Mouse (Mus musculus) liver, embryonic 14.5 days (tissue): ENCODE data around the gene Dapl1. TPM values are rescaled to one million over a fixed set of nuclear protein-coding genes. Genes with fewer than 3 reads are reported as not detected.

Source experiments
- ATAC-seq: fragments of 200-750 bp; cut with Nextera tagmentation; 2 replicates; pipeline ENCODE4 v1.8.0; 2017; ENCODE audit warnings: moderate number of reproducible peaks, mild to moderate bottlenecking, moderate library complexity; ENCODE audit not compliant: insufficient read depth
- DNase-seq, 3 experiments: peaks; one replicate each; pipeline ENCODE4 v3.0.0-alpha.2; 2012 to 2013; ENCODE audit warnings: low read depth in 3 of 3, low spot score in 3 of 3
- H3K27ac ChIP-seq: fragments of 300-500 bp; sonication (generic); 2 replicates; pipeline ENCODE4 v1.5.1; 2014; ENCODE audit warnings: moderate library complexity, mild to moderate bottlenecking, control low read depth, inconsistent platforms
- H3K27me3 ChIP-seq: fragments of 300-500 bp; sonication (generic); 2 replicates; pipeline ENCODE4 v1.6.1; 2014; ENCODE audit warnings: mild to moderate bottlenecking, low read length, moderate library complexity; ENCODE audit not compliant: control insufficient read depth, insufficient read depth
- H3K36me3 ChIP-seq: fragments of 300-500 bp; sonication (generic); replicated peaks from 2 replicates; pipeline ENCODE4 v1.6.1; 2014; ENCODE audit warnings: low read depth; ENCODE audit not compliant: control insufficient read depth, insufficient read depth
- H3K4me1 ChIP-seq, 2 experiments: fragments of 200-500 bp in 1 of 2; fragments of 300-500 bp in 1 of 2; sonication (generic) in 1 of 2; replicated peaks; 2 replicates each; pipeline ENCODE4 v1.6.1; 2012 to 2014; ENCODE audit warnings: antibody characterized with exemption in 1 of 2, inconsistent platforms in 1 of 2, low read length in 1 of 2; ENCODE audit not compliant: control insufficient read depth in 2 of 2, insufficient read depth in 2 of 2
- H3K4me2 ChIP-seq: fragments of 300-500 bp; sonication (generic); 2 replicates; pipeline ENCODE4 v1.6.1; 2014; ENCODE audit warnings: low read depth, mild to moderate bottlenecking, control low read depth, moderate library complexity
- H3K4me3 ChIP-seq, 2 experiments: fragments of 200-500 bp in 1 of 2; fragments of 300-500 bp in 1 of 2; sonication (generic) in 1 of 2; 2 replicates each; pipeline ENCODE4 v1.5.1; 2012 to 2014; ENCODE audit warnings: low read depth in 2 of 2, low read length in 2 of 2, mild to moderate bottlenecking in 2 of 2, control low read depth in 1 of 2, inconsistent platforms in 1 of 2, moderate library complexity in 1 of 2; ENCODE audit not compliant: insufficient read depth in 1 of 2
- H3K9ac ChIP-seq: fragments of 300-500 bp; sonication (generic); replicated peaks from 2 replicates; pipeline ENCODE4 v1.6.1; 2014; ENCODE audit warnings: mild to moderate bottlenecking, control low read depth, moderate library complexity
- H3K9me3 ChIP-seq: fragments of 300-500 bp; sonication (generic); 2 replicates; pipeline ENCODE4 v1.6.1; 2016; ENCODE audit warnings: low read length, mixed read lengths; ENCODE audit not compliant: control insufficient read depth
- CTCF ChIP-seq: IDR thresholded peaks from 2 replicates; pipeline ENCODE4 v1.5.1; 2016; ENCODE audit warnings: antibody characterized with exemption, low read depth, control low read depth
- EP300 ChIP-seq: IDR thresholded peaks from 2 replicates; pipeline ENCODE4 v1.6.1; 2016; ENCODE audit warnings: antibody characterized with exemption, low read depth
- WGBS: fragments of 180-500 bp; shearing (Covaris S2); extraction: QIAGEN DNeasy Blood & Tissue Kit; methylation state at CpG from one replicate; pipeline ENCODE4 v1.1.7; 2014; ENCODE audit not compliant: insufficient replicate concordance; 5-methylcytosine and 5-hydroxymethylcytosine counted together
- polyA plus RNA-seq, 2 experiments: library from polyadenylated mRNA; depleted of rRNA in 1 of 2; stranded (reverse) in 1 of 2; unstranded in 1 of 2; fragments of >200 nt; fragmentation: Nextera tagmentation in 1 of 2; extraction: Ambion mirVana in 1 of 2; gene quantifications; 2 replicates each; pipeline versions ENCODE4 v1.2.1 to v1.2.3; 2012 to 2014

Gene Dapl1
- polyA plus RNA-seq, 2 experiments = not detected

GRCm38 (mm10) chr2:59539796-59540195 is 55.3 kb downstream of the Dapl1 start:
- H3K4me1 ChIP-seq = no peaks in the 10 kb centered on the region
- no peaks in the 10 kb centered on the region for H3K36me3 ChIP-seq
- H3K27me3 ChIP-seq = no peaks in the 10 kb centered on the region
- ATAC-seq = no peak
- no peak overlapping the region for H3K4me3 ChIP-seq
- H3K27ac ChIP-seq = no peak overlapping the region
- no peaks in the 10 kb centered on the region for H3K9me3 ChIP-seq
- no peak overlapping the region for H3K4me2 ChIP-seq
- 33% methylated on average over 4 of the region's 4 CpGs for WGBS
- no peak overlapping the region for H3K9ac ChIP-seq
- DNase-seq = no peak
- TF ChIP-seq EP300 (no peak), CTCF (no peak)

DNA sequence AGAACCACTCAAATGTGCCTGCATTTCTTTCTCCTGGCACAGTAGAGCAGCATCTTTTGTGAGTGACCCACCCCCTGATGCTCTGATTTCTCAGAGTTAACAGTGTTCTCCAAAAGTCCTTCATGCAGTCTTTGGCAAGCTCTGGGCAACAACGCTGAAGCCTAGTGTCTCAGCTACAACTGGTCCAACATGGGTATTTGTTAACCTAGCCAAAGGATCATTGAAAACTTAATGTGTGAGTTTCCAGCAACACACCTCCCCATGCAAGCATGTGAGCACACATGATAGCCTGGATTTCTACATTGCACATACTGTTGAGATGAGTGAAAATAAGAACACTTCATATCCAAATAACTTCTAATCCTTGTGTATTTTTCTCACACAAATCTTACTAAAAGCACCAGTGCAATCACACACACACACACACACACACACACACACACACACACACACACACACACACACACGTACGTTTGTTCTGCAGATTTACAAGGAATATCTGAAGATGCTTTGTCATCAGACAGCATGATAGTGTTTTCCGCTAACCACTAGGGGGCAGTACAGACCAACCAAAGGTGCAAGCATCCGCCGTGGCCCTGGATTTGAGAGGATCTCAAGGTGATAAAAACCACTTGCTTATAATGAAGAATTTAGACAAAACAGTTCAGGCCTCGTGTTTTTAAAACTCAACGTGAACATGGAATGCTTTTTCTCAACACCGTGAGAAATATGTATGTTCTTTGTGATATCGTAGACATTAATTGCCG is 56.9 kb downstream of the Dapl1 start:
- no peak overlapping the region for H3K9ac ChIP-seq
- H3K4me1 ChIP-seq = no peaks in the 10 kb centered on the region
- H3K4me2 ChIP-seq = no peak overlapping the region
- no peaks in the 10 kb centered on the region for H3K9me3 ChIP-seq
- no peaks in the 10 kb centered on the region for H3K27me3 ChIP-seq
- peak; percentile 38 to 46 (median 45) for DNase-seq
- ATAC-seq = no peak
- WGBS = 26% methylated on average over 11 of the region's 11 CpGs
- no peak overlapping the region for H3K27ac ChIP-seq
- no peak overlapping the region for H3K4me3 ChIP-seq
- TF ChIP-seq CTCF (peak; percentile 86), EP300 (no peak)
- H3K36me3 ChIP-seq = no peaks in the 10 kb centered on the region

GRCm38 (mm10) chr2:59543543-59544065 is 59.2 kb downstream of the Dapl1 start:
- H3K36me3 ChIP-seq = no peaks in the 10 kb centered on the region
- DNase-seq (no peak), ATAC-seq (no peak)
- no peak overlapping the region for H3K9ac ChIP-seq
- no peak for TF ChIP-seq EP300
- TF ChIP-seq CTCF = no peak
- H3K4me2 ChIP-seq = no peak overlapping the region
- H3K9me3 ChIP-seq = no peaks in the 10 kb centered on the region
- H3K27me3 ChIP-seq = no peaks in the 10 kb centered on the region
- WGBS = 60% methylated on average over 9 of the region's 9 CpGs
- H3K27ac ChIP-seq = no peak overlapping the region
- peaks cover 8 to 11% of the 10 kb centered on the region in 2 experiments; a peak in 3 of 4 replicates for H3K4me1 ChIP-seq
- no peak overlapping the region for H3K4me3 ChIP-seq

GRCm38 (mm10) chr2:59544237-59544909 is 59.9 kb downstream of the Dapl1 start:
- no peak for ATAC-seq

DNA sequence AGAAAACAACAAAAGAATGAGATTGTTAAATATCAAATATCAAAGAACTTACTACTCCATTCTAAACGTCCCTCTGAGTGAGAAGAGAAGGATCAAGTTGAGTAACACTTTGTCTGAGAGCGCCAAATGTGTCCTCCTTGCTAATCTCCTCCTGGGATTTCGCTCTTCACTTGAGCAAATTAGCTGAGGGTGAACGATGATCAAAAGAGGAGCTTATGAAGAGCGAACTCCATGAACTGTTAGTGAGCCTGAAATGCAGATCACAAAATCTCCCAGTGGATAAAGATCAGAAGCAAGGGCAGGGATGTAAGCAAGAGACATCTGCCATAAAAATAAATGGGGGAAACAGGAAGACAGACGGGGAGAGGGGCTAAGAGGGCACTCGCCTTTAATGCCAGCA is 60.5 kb downstream of the Dapl1 start:
- no peak overlapping the region for H3K4me3 ChIP-seq
- no peaks in the 10 kb centered on the region for H3K27me3 ChIP-seq
- no peak overlapping the region for H3K27ac ChIP-seq
- DNase-seq (no peak), ATAC-seq (no peak)
- no peak for TF ChIP-seq EP300
- H3K4me2 ChIP-seq = no peak overlapping the region
- no peak overlapping the region for H3K9ac ChIP-seq
- WGBS = 56% methylated on average over 7 of the region's 7 CpGs
- H3K9me3 ChIP-seq = no peaks in the 10 kb centered on the region
- peaks cover 8 to 11% of the 10 kb centered on the region in 2 experiments; a peak in 3 of 4 replicates for H3K4me1 ChIP-seq
- H3K36me3 ChIP-seq = no peaks in the 10 kb centered on the region

More at GRCm38 (mm10) chr2:59544237-59544909, 59.9 kb downstream of the Dapl1 start:
- Histone ChIP-seq H3K27ac (no peak overlapping the region), H3K27me3 (no peaks in the 10 kb centered on the region), H3K9me3 (no peaks in the 10 kb centered on the region), H3K4me3 (no peak overlapping the region), H3K4me2 (no peak overlapping the region), H3K36me3 (no peaks in the 10 kb centered on the region), H3K4me1 (peaks cover 8 to 11% of the 10 kb centered on the region in 2 experiments; a peak in 3 of 4 replicates), H3K9ac (no peak overlapping the region)
- TF ChIP-seq EP300 (no peak), CTCF (no peak)
- no peak for DNase-seq
- whole genome bisulfite sequencing = 43% methylated on average over 13 of the region's 13 CpGs
